Mouse (Mus musculus) lung, postnatal 0 days (tissue): ENCODE results near the gene P4hb.

Experiments
- CTCF ChIP-seq: IDR thresholded peaks from 2 replicates; pipeline ENCODE4 v1.5.1; 2016; ENCODE audit warnings: antibody characterized with exemption, mild to moderate bottlenecking
- EP300 ChIP-seq: IDR thresholded peaks from 2 replicates; pipeline ENCODE4 v1.6.1; 2016; ENCODE audit warnings: antibody characterized with exemption, mild to moderate bottlenecking, control low read depth

- TF ChIP-seq CTCF (no peak), EP300 (no peak)
These were observed 22.1 kb downstream of the P4hb start, which contains the start of gene Ppp1r27 for GRCm38 (mm10) chr11:120550810-120551440.
